Mouse (Mus musculus): Measurements from ENCODE around the gene Rpgr. TPM values are rescaled to one million over a fixed set of nuclear protein-coding genes. Genes with fewer than 3 reads are reported as not detected.

The Rpgr gene
- total RNA-seq, 2 experiments from 2014 or later: 5.1 to 6.3 TPM

- DNase-seq: no peak
Measured at GRCm38 (mm10) chrX:10073966-10074365, 142.8 kb downstream of the Rpgr start.

GRCm38 (mm10) chrX:10071529-10071928, 145.2 kb downstream of the Rpgr start:
- DNase-seq: no peak

- peak; percentile 22 for DNase-seq
Measured at GRCm38 (mm10) chrX:10070689-10071088, 146.0 kb downstream of the Rpgr start.

GRCm38 (mm10) chrX:10069405-10069804, 147.3 kb downstream of the Rpgr start:
- no peak for DNase-seq

- no peak for DNase-seq
Measured at GRCm38 (mm10) chrX:10063781-10064180, 152.9 kb downstream of the Rpgr start.

- DNase-seq: no peak
Measured at GRCm38 (mm10) chrX:10063361-10063760, 153.4 kb downstream of the Rpgr start.

- peak; percentile 4 for DNase-seq
Measured at GRCm38 (mm10) chrX:10062201-10062600, 154.5 kb downstream of the Rpgr start.

- peak; percentile 16 for DNase-seq
Measured at GRCm38 (mm10) chrX:10034666-10035065, 182.1 kb downstream of the Rpgr start.

Other genes with a start within 250 kb of the Rpgr start
- gene Srpx, start 99.2 kb downstream of the Rpgr start, total RNA-seq (2021): 10 to 100 TPM in 1 of 2 experiments, 1 to 10 TPM in 1; 9.7 to 10.5 TPM
- 10 to 100 TPM; 15.0 to 30.6 TPM for gene Otc, start 35.4 kb upstream of the Rpgr start, total RNA-seq (2021)